Mouse (Mus musculus) ES-E14 (cell line): ENCODE data around the gene Cep131. TPM values are rescaled to one million over a fixed set of nuclear protein-coding genes. Genes with fewer than 3 reads are reported as not detected.

Experiments
- DNase-seq: peaks from one replicate; pipeline ENCODE4 v3.0.0-alpha.2; 2013; ENCODE audit warnings: low read depth, low spot score
- H3K27ac ChIP-seq: 2 replicates; pipeline ENCODE4 v1.5.1; 2012; ENCODE audit warnings: low read depth, mild to moderate bottlenecking, low read length, moderate library complexity, mixed read lengths; ENCODE audit not compliant: poor library complexity, insufficient read depth, severe bottlenecking
- H3K36me3 ChIP-seq: 2 replicates; pipeline ENCODE4 v1.6.1; 2012; ENCODE audit warnings: mild to moderate bottlenecking, low read length, moderate library complexity, mixed read lengths; ENCODE audit not compliant: control insufficient read depth, poor library complexity, insufficient read depth, severe bottlenecking
- H3K4me1 ChIP-seq, 2 experiments: fragments of 150-350 bp in 1 of 2; sonication (generic) in 1 of 2; 2 replicates each; pipeline ENCODE4 v1.6.1; 2012; ENCODE audit warnings: low read length in 2 of 2, mild to moderate bottlenecking in 1 of 2, mixed read lengths in 1 of 2; ENCODE audit not compliant: control insufficient read depth in 2 of 2, insufficient read depth in 2 of 2, poor library complexity in 1 of 2
- H3K4me3 ChIP-seq, 2 experiments: fragments of 150-350 bp in 1 of 2; sonication (generic) in 1 of 2; 2 replicates each; pipeline ENCODE4 v1.5.1; 2012; ENCODE audit warnings: low read length in 2 of 2, low read depth in 1 of 2, mild to moderate bottlenecking in 1 of 2, mixed read lengths in 1 of 2; ENCODE audit not compliant: insufficient read depth in 1 of 2, poor library complexity in 1 of 2, severe bottlenecking in 1 of 2
- H3K9ac ChIP-seq: 2 replicates; pipeline ENCODE4 v1.6.1; 2012; ENCODE audit warnings: low read depth, mild to moderate bottlenecking, low read length, mixed read lengths; ENCODE audit not compliant: poor library complexity, insufficient read depth, severe bottlenecking
- H3K9me3 ChIP-seq: fragments of 150-350 bp; sonication (generic); 2 replicates; pipeline ENCODE4 v1.6.1; 2012; ENCODE audit warnings: low read depth, mild to moderate bottlenecking, low read length; ENCODE audit not compliant: control insufficient read depth, insufficient read depth
- CHD2 ChIP-seq: IDR thresholded peaks from 2 replicates; pipeline ENCODE4 v1.6.1; 2014; ENCODE audit warnings: mild to moderate bottlenecking, low read depth, low read length, inconsistent platforms
- HCFC1 ChIP-seq: IDR thresholded peaks from 2 replicates; pipeline ENCODE4 v1.6.1; 2012; ENCODE audit warnings: low read length, inconsistent platforms, borderline replicate concordance; ENCODE audit not compliant: insufficient read depth
- MAFK ChIP-seq: IDR thresholded peaks from 2 replicates; pipeline ENCODE4 v1.6.1; 2014; ENCODE audit warnings: mild to moderate bottlenecking, low read depth, low read length, inconsistent platforms; ENCODE audit not compliant: insufficient read depth
- ZC3H11A ChIP-seq: IDR thresholded peaks from 2 replicates; pipeline ENCODE4 v1.6.1; 2012; ENCODE audit warnings: low read depth, mild to moderate bottlenecking, inconsistent platforms, low read length, borderline replicate concordance
- ZNF384 ChIP-seq: IDR thresholded peaks from 2 replicates; pipeline ENCODE4 v1.6.1; 2012; ENCODE audit warnings: low read depth, low read length, inconsistent platforms
- in situ Hi-C, 2 experiments: fragments of 600-800 bp; cut with MboI; formaldehyde crosslinking; loops; one replicate each; pipeline ENCODE4 v1.15.1; 2025; ENCODE audit warnings: low sequenced_read_pairs in 2 of 2, inconsistent platforms in 1 of 2; ENCODE audit not compliant: unreplicated experiment in 2 of 2
- total RNA-seq: library from RNA; depleted of rRNA; stranded (reverse); fragments of 300-350 nt; gene quantifications from 2 replicates; pipeline ENCODE4 v1.2.3, GENCODE M21; 2012

The Cep131 gene
- total RNA-seq, 1 experiment: 24.0 TPM

DNA sequence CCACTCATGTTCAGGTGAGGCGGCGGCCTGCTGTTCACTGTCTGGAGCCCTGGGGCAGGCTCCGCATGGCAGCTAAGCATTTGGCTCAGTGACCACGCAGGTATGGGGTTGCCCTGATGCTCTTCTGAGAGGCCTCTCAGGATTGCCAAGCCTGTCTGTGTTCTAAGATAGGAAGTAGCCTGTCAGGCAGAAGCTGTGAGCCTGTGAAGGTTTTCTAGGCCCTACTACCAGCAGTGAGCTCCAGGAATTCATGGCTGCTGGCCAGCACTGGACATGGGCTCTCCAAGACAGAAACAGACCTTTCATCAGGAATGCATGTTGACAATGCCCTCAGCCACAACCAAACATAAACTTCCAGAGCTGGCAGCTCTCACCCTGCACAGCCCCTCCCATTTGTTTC, 25.5 kb upstream of the Cep131 start:
- TF ChIP-seq HCFC1 (no peak), ZNF384 (no peak), ZC3H11A (no peak), MAFK (no peak), CHD2 (no peak)
- Histone ChIP-seq H3K36me3 (peaks cover 21% of the 10 kb centered on the region; the same call in 1 of the 2 replicates), H3K4me3 (no peak overlapping the region), H3K4me1 (peaks cover 0 to 16% of the 10 kb centered on the region in 2 experiments; a peak in 2 of 4 replicates), H3K9me3 (no peaks in the 10 kb centered on the region), H3K27ac (no peak overlapping the region), H3K9ac (no peak overlapping the region)
- in situ Hi-C loops: loop anchor here in 1 of 2 experiments (10.0 kb wide), 1 partner anchor 93 kb away; no protein-coding TSS in a partner anchor
- no peak for DNase-seq

DNA sequence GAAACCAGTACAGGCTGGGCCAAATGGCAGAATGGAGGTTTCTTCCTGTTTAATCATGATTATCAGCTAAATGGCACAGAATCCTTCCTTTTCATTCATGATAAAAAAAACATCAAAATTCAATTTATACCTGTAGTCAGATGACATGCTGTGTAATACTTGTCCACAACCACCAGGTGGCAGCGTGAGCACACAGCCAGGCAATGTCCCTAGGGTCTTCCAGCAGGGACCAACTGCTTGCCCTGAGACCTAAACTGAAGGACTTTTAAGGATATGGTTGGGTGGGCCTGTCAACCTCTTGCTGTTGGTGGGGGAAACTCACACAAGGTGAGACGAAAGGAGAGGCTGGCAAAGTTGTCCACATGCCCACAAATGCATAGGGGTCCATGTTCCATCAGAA, 24.4 kb upstream of the Cep131 start:
- H3K36me3 ChIP-seq: peaks cover 18% of the 10 kb centered on the region; the same call in 1 of the 2 replicates
- TF ChIP-seq HCFC1 (no peak), ZC3H11A (0 out of 2 replicates have a peak, but pooled peaks have one; percentile 8)
- in situ Hi-C loops: loop anchor here in 1 of 2 experiments (10.0 kb wide), 1 partner anchor 94 kb away; no protein-coding TSS in a partner anchor
- no peak overlapping the region for H3K27ac ChIP-seq
- no peaks in the 10 kb centered on the region for H3K9me3 ChIP-seq
- peaks cover 0 to 16% of the 10 kb centered on the region in 2 experiments; a peak in 2 of 4 replicates for H3K4me1 ChIP-seq
- no peak for DNase-seq
- no peak overlapping the region for H3K9ac ChIP-seq
- no peak overlapping the region for H3K4me3 ChIP-seq

- Histone ChIP-seq H3K9me3 (no peaks in the 10 kb centered on the region), H3K36me3 (peaks cover 18% of the 10 kb centered on the region; the same call in 1 of the 2 replicates), H3K27ac (no peak overlapping the region), H3K9ac (no peak overlapping the region), H3K4me1 (peaks cover 0 to 16% of the 10 kb centered on the region in 2 experiments; a peak in 2 of 4 replicates), H3K4me3 (no peak overlapping the region)
- TF ChIP-seq ZNF384 (no peak), MAFK (no peak), ZC3H11A (no peak), HCFC1 (no peak), CHD2 (no peak)
- in situ Hi-C loops: loop anchor here in 1 of 2 experiments (10.0 kb wide), 1 partner anchor 94 kb away; no protein-coding TSS in a partner anchor
- DNase-seq: no peak
Observed at GRCm38 (mm10) chr11:120110554-120110953, 23.9 kb upstream of the Cep131 start.

GRCm38 (mm10) chr11:120109558-120110210, 23.1 kb upstream of the Cep131 start:
- no peak overlapping the region for H3K4me3 ChIP-seq
- in situ Hi-C loops: loop anchor here in 1 of 2 experiments (10.0 kb wide), 1 partner anchor 95 kb away; no protein-coding TSS in a partner anchor
- no peaks in the 10 kb centered on the region for H3K9me3 ChIP-seq
- peaks cover 0 to 18% of the 10 kb centered on the region in 2 experiments; a peak in 2 of 4 replicates for H3K4me1 ChIP-seq
- DNase-seq: no peak
- peaks cover 20% of the 10 kb centered on the region for H3K36me3 ChIP-seq
- no peak overlapping the region for H3K27ac ChIP-seq
- H3K9ac ChIP-seq: no peak overlapping the region
- no peak for TF ChIP-seq ZC3H11A
- no peak for TF ChIP-seq HCFC1
- TF ChIP-seq CHD2: no peak
- no peak for TF ChIP-seq MAFK
- no peak for TF ChIP-seq ZNF384

GRCm38 (mm10) chr11:120107796-120108195, 21.2 kb upstream of the Cep131 start:
- no peak for DNase-seq
- Histone ChIP-seq H3K4me3 (no peak overlapping the region), H3K36me3 (peaks cover 24% of the 10 kb centered on the region), H3K4me1 (peaks cover 0 to 18% of the 10 kb centered on the region in 2 experiments; a peak in 2 of 4 replicates), H3K9ac (no peak overlapping the region), H3K27ac (no peak overlapping the region), H3K9me3 (no peaks in the 10 kb centered on the region)
- in situ Hi-C loops: no loop called here
- TF ChIP-seq MAFK (no peak), CHD2 (no peak), ZNF384 (no peak), ZC3H11A (no peak), HCFC1 (no peak)
